Mouse (Mus musculus) limb, embryonic 14.5 days (tissue): ENCODE results near the gene Zbtb20. TPM values are rescaled to one million over a fixed set of nuclear protein-coding genes. Genes with fewer than 3 reads are reported as not detected.

Experiments
- ATAC-seq: fragments of 200-750 bp; cut with Nextera tagmentation; 2 replicates; pipeline ENCODE4 v1.8.0; 2017; ENCODE audit warnings: low read depth, moderate number of reproducible peaks, moderate TSS enrichment; ENCODE audit not compliant: low FRiP score
- DNase-seq: peaks from one replicate; pipeline ENCODE4 v3.0.0-alpha.2; 2015; ENCODE audit warnings: low spot score
- H3K27ac ChIP-seq: fragments of 300-500 bp; sonication (generic); replicated peaks from 2 replicates; pipeline ENCODE4 v1.5.1; 2014; ENCODE audit warnings: low read depth, mild to moderate bottlenecking, low read length, moderate library complexity, mixed read lengths
- H3K27me3 ChIP-seq: fragments of 300-500 bp; sonication (generic); 2 replicates; pipeline ENCODE4 v1.6.1; 2014; ENCODE audit warnings: low read length, mixed read lengths; ENCODE audit not compliant: control insufficient read depth, insufficient read depth
- H3K36me3 ChIP-seq: fragments of 300-500 bp; sonication (generic); 2 replicates; pipeline ENCODE4 v1.6.1; 2014; ENCODE audit warnings: mild to moderate bottlenecking, low read length, moderate library complexity, mixed read lengths; ENCODE audit not compliant: control insufficient read depth, insufficient read depth
- H3K4me1 ChIP-seq: fragments of 300-500 bp; sonication (generic); 2 replicates; pipeline ENCODE4 v1.6.1; 2014; ENCODE audit warnings: antibody characterized with exemption, low read length, mixed read lengths; ENCODE audit not compliant: control insufficient read depth, insufficient read depth
- H3K4me2 ChIP-seq: fragments of 300-500 bp; sonication (generic); replicated peaks from 2 replicates; pipeline ENCODE4 v1.6.1; 2014; ENCODE audit warnings: low read depth, mild to moderate bottlenecking, low read length, moderate library complexity; ENCODE audit not compliant: severe bottlenecking
- H3K4me3 ChIP-seq: fragments of 300-500 bp; sonication (generic); replicated peaks from 2 replicates; pipeline ENCODE4 v1.5.1; 2014; ENCODE audit warnings: low read length
- H3K9ac ChIP-seq: fragments of 300-500 bp; sonication (generic); 2 replicates; pipeline ENCODE4 v1.6.1; 2014; ENCODE audit warnings: mild to moderate bottlenecking, low read depth, low read length, moderate library complexity; ENCODE audit not compliant: severe bottlenecking
- H3K9me3 ChIP-seq: fragments of 300-500 bp; sonication (generic); 2 replicates; pipeline ENCODE4 v1.6.1; 2016; ENCODE audit warnings: low read length; ENCODE audit not compliant: control insufficient read depth
- POLR2A ChIP-seq: fragments of 200-500 bp; IDR thresholded peaks from 2 replicates; pipeline ENCODE4 v1.8.0; 2012; ENCODE audit warnings: inconsistent platforms, mild to moderate bottlenecking, moderate library complexity, borderline replicate concordance; ENCODE audit not compliant: insufficient read depth, insufficient read length; ENCODE audit errors: extremely low read depth
- WGBS: fragments of 180-500 bp; shearing (Covaris S2); extraction: QIAGEN DNeasy Blood & Tissue Kit; methylation state at CpG from one replicate; pipeline ENCODE4 v1.1.7; 2014; 5-methylcytosine and 5-hydroxymethylcytosine counted together
- polyA plus RNA-seq, 2 experiments: library from polyadenylated mRNA; depleted of rRNA in 1 of 2; stranded (reverse) in 1 of 2; unstranded in 1 of 2; fragments of >200 nt; fragmentation: Nextera tagmentation in 1 of 2; extraction: Ambion mirVana in 1 of 2; gene quantifications; 2 replicates each; pipeline versions ENCODE4 v1.2.1 to v1.2.3; 2012 to 2014

Zbtb20 gene
- polyA plus RNA-seq, 2 experiments = 2.5 to 17.6 TPM

DNA sequence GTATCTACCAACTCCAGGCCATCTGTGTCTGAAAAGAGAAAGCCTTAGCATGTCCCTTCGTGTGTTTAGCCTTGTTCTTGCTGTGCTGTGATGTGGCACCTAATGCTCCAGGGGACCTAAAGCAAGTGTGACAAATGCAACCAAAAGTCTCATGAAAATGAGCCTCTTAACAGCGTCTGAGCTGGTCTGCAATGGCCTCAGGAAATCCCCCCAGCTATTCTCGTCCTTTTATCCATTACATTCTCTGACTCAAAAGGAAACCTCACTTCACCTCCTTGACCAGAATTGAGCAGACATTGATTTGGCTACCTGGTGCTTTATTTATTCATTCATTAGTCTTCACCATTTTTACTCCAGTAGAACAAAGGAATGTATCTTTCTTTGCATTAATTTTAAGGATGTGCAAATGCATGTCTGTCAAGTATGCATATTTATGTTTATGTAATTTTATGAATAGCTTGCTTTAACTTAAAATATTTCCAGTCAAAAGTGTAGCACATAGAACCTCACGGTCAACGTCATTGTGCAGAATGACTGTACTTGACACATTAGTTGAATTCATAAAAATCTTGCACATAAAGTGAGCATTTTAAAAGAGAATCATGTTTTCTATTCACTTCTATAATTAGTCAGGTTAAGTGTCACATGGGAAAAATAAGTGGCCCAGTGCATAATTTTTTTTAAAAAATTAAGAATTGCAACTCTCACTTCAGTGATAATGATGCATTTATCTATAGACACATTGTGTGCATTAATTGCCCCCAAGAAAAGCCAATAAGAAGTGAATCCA lies 618.1 kb downstream of the Zbtb20 start:
- TF ChIP-seq POLR2A = no peak
- Histone ChIP-seq H3K9ac (no peak overlapping the region), H3K27ac (no peak overlapping the region), H3K4me1 (no peaks in the 10 kb centered on the region), H3K4me2 (no peak overlapping the region), H3K27me3 (no peaks in the 10 kb centered on the region), H3K4me3 (no peak overlapping the region), H3K9me3 (no peaks in the 10 kb centered on the region), H3K36me3 (no peaks in the 10 kb centered on the region)
- DNase-seq (no peak), ATAC-seq (no peak)
- 59% methylated on average over 5 of the region's 5 CpGs for WGBS

- Histone ChIP-seq H3K4me2 (no peak overlapping the region), H3K4me3 (no peak overlapping the region), H3K36me3 (no peaks in the 10 kb centered on the region), H3K9ac (no peak overlapping the region), H3K27ac (no peak overlapping the region), H3K27me3 (no peaks in the 10 kb centered on the region), H3K4me1 (no peaks in the 10 kb centered on the region), H3K9me3 (no peaks in the 10 kb centered on the region)
- DNase-seq (no peak), ATAC-seq (no peak)
- no peak for TF ChIP-seq POLR2A
- WGBS = 80% methylated on average over 9 of the region's 9 CpGs
Measured at GRCm38 (mm10) chr16:43495175-43495818, 619.6 kb downstream of the Zbtb20 start.

DNA sequence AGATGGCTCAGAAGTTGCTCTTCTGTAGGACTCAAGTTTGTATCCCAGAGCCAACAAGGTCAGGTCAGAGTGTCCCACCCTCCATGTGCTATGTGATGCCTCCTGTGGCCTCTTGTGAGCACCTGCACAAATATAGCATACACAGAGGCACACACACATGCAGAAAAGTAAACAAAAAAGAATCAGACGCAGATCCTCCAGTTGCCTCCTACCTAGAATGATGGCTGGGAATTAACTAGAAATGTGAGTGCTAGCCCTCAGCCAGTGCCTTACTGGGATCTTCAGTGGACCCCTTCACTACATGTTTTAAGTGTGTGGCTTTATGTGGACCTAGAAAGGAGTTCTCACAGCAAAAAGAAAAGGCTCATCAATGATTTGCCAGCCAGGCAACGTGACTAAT lies 621.4 kb downstream of the Zbtb20 start:
- TF ChIP-seq POLR2A = no peak
- no peak for DNase-seq
- Histone ChIP-seq H3K4me2 (no peak overlapping the region), H3K27ac (no peak overlapping the region), H3K36me3 (no peaks in the 10 kb centered on the region), H3K27me3 (no peaks in the 10 kb centered on the region), H3K4me3 (no peak overlapping the region), H3K9ac (no peak overlapping the region), H3K9me3 (no peaks in the 10 kb centered on the region), H3K4me1 (no peaks in the 10 kb centered on the region)
- ATAC-seq = no peak
- 72% methylated on average over 2 of the region's 2 CpGs for WGBS

DNA sequence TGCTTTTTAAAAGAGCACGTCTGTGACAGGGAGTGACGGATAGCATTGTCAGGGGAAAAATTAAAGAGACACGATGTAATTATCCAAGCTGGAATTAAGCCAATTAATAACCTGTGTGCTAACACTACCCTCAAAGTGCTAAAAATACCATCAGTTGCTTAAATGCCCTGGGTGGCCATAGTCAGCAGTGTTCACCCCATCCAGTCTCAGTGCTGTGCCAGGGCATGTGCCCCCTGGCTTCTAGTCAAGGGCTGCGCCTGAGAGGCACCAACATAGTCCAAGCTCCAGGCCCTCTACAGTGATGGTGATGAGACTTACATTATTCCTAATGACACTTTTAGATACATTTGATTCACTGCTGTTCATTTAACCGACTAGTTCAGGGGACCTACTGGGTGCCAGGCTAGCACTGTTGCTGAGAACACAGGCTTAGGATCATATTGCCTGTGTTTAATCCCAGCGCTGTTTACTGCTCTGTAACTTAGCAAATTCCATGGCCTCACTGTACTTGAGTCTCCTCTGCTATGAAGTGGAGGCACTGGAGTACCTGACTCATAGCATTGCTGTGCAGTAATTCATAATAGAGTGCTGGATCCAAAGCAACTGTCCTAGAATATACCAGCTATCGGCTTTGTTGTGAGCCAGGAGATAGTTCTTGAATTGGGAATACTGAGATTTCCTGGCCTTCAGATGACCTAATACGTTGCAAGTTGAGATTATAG lies 624.6 kb downstream of the Zbtb20 start:
- DNase-seq (no peak), ATAC-seq (no peak)
- H3K36me3 ChIP-seq = no peaks in the 10 kb centered on the region
- no peak overlapping the region for H3K4me3 ChIP-seq
- no peaks in the 10 kb centered on the region for H3K27me3 ChIP-seq
- no peak overlapping the region for H3K27ac ChIP-seq
- H3K9me3 ChIP-seq = no peaks in the 10 kb centered on the region
- no peaks in the 10 kb centered on the region for H3K4me1 ChIP-seq
- 82% methylated on average over 8 of the region's 8 CpGs for WGBS
- no peak for TF ChIP-seq POLR2A
- no peak overlapping the region for H3K4me2 ChIP-seq
- no peak overlapping the region for H3K9ac ChIP-seq

- Histone ChIP-seq H3K4me2 (no peak overlapping the region), H3K9me3 (no peaks in the 10 kb centered on the region), H3K4me1 (peaks cover 8% of the 10 kb centered on the region; the same call in 1 of the 2 replicates), H3K4me3 (no peak overlapping the region), H3K36me3 (no peaks in the 10 kb centered on the region), H3K27me3 (no peaks in the 10 kb centered on the region), H3K27ac (no peak overlapping the region), H3K9ac (no peak overlapping the region)
- ATAC-seq (no peak), DNase-seq (no peak)
- TF ChIP-seq POLR2A = no peak
- WGBS = 76% methylated on average over 4 of the region's 4 CpGs
Measured at GRCm38 (mm10) chr16:43501284-43501683, 625.6 kb downstream of the Zbtb20 start.
